Mouse (Mus musculus) B cell, adult 2 months (primary cell): ENCODE results near the gene Lmbr1l.
A peak's percentile ranks its signal among the peaks of the same experiment; 100 is the strongest.
"Not testable (repeated sequence)": the region's sequence is repeated elsewhere in the genome, so short reads cannot be mapped to it uniquely, and the experiment has no call there.

Source experiments
- DNase-seq, 2 experiments: peaks; one replicate each; pipeline ENCODE4 v3.0.0; 2022

Gene Lmbr1l

DNA sequence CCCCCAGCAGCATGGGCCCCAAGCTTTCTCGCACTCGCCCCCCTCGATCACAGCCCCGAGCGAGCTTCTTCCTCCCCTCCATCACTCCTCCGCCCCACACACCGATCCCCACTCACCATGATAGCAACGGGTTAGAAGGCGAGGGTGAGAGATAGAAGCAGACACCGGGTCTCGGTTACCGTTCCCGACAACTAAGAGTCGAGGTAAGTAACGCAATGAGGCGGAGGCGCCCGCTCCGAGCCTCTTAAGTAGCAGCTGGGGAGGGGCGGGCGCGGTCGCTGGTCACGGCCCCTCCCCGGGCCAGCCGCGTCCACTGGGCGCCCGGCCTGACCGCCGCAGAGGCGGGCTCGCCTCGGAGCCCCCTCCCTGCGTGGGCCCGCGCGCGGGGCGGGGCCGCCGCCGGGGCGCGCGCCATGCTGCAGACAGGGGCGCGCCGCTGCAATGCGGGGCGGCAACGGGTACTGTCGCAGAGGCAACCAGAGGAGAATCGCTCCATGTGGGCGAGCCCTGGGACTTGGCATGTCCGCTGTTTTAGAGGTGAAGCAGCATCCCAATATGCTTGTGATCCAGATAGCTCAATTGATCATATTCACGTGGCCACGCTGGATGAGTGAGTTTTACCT is 16.3 kb upstream of the Lmbr1l start, which contains the start of gene Tuba1b:
TSS of gene Tuba1b (minus strand) at position 349 of the 623 bp plus-strand sequence.
- peak; percentile 83 to 88 for DNase-seq

DNA sequence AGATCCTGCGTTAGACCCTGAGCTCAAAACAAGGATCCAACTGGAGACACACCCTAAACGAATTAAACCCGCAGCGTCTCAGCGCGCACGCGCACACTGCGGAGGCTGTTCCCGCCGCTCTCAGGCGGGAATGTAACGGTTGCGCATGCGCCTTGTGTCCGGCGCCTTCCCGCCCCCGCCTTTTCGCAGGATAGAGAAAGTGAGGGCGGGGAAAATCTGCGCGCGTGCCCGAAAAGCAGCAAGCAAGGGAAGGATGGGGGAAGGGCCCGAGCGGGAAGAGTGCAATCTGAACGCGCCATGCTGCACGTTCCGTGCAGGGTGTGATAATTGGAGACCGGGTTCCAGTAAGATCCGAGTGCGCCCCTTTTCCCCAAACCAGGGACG is 15.8 kb upstream of the Lmbr1l start:
- DNase-seq = peak; percentile 86 to 87

DNA sequence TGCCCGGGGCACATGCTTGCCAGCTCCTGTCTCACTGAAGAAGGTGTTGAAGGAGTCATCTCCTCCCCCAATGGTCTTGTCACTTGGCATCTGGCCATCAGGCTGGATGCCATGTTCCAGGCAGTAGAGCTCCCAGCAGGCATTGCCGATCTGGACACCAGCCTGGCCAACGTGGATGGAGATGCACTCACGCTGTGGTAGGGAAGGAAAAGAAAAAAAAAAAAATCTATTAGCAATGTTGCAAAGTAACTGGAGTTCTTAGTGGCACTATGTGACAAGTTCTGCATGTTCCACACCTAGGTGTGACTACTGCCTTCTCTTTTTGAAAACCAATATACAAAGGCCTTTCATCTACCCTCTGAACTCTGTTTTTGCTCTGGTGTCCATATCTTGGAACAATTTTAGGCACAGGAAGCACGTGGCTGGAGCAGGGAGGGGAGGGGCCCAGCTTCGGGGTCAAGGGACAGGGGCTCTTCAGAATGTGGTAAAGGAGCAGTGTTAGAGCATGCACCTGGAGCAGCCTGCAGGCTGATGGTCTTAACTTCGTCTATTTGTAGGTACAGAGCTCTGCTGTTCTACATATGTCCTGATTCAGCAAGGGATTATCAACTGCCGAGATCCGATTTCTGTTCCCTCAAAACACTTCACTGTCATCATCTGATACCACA is 15.1 kb upstream of the Lmbr1l start:
- DNase-seq = not testable (repeated sequence)

DNA sequence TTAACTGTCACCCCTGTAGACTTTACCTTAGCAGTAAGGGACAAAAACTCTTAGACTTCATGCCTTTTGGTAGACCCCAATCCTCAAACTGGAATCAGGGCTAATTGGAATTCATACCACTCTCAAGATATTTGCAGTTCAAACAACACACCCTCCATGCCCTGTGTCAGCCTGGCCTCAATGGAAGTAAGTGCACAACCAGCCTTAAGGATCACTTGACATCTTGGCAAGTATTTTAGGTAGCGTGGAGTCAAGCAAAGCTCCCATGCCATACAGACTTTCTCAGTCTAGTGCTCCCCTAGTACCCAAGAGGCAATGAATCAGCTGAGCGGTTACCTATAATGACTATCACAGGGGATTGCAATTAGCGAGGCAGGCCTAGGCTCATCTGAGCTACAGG is 13.0 kb upstream of the Lmbr1l start:
- no peak for DNase-seq

DNA sequence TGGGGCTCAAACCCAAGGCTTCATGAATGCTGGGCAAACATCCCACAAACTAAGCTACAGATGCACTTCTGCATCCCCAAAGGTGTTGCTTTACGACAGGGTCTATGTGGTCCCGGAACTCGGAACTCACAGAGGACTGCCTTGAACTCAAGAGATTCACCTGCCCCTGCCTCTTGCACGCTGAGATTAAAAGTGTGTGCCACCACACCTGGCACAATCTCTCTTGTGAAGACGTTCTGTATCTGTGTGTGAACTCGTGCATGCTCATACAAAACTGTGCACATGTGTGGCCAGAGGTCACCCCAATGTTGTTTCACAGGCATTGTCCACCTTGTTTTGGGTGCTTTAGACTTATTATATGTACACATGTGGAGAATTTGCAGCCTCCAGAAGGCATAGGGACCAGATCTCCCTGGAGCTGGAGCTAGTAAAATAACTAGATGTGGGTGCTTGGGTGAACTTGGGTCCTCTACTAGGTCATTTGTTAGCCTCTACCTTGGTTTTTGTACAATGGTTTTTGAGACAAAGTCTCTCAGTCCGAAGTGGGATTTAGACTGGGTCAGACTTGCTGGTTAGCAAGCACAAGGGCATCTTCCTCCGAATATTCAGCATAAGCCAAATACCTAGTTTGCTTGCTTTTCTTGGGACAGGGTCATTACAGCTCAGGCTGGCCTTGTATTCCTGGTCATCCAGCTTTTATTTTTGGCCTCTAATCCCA is 12.1 kb upstream of the Lmbr1l start:
- DNase-seq = no peak

DNA sequence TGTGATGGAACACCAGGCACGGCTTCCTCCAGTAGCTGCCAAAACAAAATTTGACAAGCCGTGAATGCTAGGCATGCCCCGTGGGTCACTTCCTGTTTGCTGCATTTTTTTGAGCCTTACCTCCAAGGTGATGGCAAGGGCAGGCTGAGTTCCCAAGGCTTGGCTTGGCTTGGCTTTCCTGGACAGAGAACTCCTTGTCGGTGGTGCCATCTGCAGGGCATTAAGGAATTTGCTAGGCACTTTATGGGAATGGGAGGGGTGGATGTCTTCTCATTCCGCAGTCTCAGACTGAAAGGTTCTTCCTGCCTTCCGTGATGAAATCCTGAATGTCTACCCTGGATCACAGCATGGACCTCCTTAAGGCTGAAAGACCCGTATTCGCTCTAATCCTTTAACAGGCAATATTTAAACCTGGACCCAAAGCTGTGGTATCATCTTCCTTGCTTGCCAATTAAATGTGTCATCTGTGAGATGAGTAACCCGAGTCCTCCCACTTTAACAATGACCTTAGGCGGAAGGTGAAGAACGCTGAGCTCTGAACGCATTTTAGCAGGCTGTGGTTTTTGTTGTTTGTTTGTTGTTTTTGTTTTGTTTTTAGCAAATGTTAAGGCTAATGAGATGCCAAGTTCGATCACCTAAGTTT is 10.7 kb upstream of the Lmbr1l start:
- DNase-seq = peak; percentile 42 to 50

DNA sequence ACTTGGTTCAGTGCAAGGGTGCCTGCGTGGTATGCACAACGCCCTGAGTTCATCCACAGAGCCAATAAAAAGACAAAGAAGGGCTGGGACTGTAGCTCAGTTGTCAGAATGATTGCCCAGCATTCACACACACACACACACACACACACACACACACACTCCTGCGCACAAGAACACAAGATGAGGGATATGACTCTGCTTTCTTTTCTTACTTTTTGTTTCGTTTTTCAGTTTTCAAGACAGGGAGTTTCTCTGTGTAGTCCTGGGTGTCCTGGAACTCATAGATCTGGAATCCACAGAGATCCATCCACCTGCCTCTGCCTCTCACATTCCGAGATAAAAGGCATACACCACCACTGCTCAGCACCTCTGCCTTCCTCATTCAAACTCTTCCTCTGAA is 9.5 kb upstream of the Lmbr1l start:
- no peak for DNase-seq

DNA sequence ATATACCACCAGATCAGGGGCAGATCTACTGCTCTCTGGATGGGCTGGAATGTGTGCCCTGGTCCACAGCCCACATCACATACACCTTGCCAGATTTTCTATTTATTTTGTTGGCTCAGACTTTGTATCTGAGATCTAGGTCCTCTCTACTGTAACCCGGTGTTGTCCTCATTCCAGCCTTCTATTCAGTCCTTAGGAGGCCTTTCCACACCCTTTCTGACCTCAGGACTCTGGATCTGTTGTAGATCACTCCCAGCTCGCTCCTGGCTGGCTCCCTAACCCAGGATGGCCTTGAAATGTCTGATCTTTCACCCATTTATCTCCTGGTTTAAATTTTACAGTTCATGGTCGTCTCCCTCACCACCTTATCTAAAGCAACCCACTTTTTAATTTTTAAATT is 6.7 kb upstream of the Lmbr1l start:
- DNase-seq = no peak

DNA sequence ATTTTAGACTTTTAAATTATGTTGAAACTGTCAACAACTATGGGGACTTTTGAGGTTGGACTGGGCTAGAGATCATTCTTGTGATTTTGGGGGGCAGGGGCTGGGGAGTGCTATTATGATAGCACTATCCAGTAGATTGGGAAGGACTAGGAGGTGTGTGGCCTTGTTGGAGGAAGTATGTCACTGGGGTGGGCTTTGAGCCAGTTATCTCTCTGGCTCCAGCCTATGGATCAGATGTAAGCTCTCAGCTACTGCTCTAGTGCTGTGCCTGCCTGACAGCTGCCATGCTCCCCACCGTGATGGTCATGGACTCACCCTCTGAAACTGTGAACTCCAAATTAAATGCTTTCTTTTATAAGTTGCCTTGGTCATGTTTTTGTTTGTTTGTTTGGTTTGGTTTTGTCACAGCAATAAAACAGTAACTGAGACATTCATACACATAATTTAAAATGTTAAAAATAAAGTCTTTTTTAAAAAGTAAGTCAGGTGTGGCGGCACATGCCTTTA is 5.1 kb upstream of the Lmbr1l start:
- DNase-seq = no peak

DNA sequence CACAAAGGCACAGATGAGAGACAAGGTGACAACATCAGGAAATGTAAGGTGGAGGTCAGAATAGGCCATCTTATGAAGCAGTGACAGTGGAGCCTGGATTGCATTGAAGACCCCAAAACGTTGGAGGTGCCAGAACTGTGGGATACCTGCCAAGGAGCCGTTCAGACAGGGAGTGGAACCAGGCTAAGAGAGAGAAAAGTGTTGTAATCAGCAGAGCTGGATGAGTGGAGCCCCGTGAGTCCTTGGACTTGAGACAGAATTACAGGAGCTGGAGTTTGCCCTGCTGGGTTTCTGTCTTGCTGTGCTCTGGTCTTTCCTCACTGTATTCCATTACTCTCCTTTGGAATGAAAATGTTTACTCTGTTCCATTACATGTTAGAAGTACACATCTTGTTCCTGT is 4.5 kb upstream of the Lmbr1l start:
- no peak for DNase-seq

DNA sequence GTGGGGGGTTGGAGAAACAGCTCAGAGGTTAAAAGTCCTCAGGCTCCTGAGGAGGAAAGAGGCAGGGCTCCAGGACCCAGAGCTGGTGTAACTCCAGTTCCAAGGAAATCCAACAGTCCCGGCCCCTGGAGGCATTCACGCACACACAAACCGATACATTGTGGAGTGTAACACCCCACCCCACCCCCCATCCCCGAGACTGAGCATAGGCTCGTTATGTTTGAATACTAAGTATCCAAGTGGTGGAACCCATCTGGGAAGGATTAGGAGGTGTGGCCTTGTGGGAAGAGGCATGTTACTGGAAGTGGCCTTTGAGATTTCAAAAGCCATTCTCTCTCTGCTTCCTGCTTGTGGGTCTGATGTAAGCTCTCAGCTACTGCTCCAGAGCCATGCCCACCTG is 3.5 kb upstream of the Lmbr1l start:
- no peak for DNase-seq

DNA sequence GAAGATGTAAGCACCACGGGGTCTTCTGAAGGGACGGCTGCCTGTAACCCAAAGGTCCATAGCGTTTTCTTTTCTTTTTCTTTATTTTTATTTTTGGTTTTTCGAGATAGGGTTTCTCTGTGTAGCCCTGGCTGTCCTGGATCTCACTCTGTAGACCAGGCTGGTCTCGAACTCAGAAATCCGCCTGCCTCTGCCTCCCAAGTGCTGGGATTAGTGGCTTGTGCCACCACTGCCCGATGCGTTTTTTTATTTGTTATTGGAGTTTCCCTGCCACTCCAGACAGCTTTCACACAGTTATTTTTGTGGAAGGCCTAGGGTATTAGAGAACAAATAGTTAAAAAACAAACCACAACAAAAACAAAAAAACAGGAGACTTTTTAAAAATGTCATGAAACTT is 466 bp upstream of the Lmbr1l start:
- DNase-seq = not testable (repeated sequence)

DNA sequence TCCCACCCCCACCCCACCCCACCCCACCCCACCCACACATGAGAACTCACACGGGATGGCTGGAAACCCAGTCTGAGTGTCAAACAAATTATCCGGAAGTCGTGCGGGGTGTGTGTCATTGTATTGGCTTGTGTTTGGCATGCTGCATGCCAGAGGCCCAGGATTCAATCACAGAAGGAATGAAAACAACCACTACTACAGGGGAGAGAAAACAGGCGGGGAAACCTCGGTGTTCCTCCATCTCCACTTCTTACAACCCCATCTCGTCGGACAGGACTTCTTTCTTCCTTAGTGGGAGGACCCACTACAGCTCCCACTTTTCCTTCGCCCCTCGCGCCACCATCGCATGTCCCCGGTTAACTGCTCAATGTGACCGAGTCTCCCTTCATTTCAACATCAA is 940 bp downstream of the Lmbr1l start:
- no peak for DNase-seq

DNA sequence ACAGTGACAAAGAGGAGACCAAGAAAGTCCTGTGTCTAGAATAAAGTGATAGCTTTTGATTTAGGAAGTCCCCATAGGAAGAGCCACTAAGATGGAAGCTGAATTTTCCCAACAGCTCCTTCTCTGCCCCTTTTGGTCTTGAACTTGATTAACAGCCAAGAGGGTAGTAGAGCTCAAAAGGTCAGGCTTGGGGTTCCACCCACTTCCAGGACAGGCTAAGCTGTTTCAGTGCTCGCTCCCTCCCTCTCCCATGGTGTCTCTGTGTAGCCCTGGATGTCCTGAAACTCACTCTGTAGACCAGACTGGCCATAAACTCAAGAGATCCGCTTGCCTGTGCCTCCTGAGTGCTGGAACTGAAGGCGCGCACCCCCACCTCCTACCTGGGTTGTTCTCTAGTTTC is 2.0 kb downstream of the Lmbr1l start:
- no peak for DNase-seq

DNA sequence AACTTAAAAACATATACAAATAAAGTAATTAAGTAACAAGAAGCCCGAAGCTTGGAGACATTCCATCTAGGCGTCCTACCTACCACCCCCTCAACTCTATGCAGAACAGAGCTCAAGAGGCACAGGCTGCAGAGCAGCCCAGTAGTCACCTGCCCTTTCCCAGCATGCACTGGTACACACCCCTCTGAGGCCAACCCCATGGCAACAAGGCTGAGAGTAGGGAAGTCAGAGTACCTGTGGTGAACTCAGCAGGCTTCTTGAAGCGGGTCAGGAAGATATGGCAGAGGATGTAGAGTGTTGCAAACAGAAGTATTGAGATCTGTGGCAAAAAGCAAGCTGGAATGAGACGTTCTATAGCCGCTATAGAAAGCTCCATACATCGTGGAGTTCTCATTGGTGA is 3.1 kb downstream of the Lmbr1l start:
- DNase-seq = no peak

DNA sequence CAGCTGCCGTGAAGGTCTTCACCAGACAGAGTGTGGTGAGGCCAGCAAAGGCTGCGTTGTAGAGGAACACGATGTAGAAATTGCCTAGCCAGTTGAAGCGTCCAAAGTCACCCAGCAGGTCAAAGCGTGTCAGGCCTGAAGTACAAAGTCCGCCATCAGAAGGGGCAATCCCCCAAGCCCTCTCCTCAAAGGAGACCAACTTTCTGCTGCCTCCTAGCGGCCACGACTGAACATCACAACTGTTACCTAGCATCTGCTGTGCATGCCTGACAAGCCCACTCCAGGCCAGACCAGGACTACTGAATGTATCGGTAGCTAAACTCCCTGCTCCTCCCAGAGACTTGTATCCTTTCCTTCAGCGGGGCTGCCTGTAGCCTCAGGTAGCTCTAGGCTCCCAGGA is 13.3 kb downstream of the Lmbr1l start:
- peak; percentile 56 to 59 for DNase-seq

DNA sequence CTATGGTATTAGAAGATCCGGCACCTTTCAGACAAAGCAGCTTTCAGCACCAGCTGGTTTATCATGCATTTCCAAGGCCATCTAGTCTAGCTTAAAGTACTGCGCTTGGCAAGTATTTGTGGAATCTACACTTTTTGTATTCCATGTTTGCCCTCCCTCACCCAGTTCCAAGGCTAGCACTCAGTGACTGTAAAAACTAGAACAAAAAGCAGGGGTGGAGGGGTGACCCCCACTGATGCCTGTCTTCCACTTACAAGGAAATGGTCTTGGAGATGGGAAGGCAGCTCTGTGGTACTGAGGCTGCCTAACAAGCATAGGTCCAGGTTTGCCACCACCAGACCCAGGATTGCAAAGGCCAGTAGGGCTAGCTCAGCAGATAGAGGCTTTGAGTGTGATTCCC is 15.4 kb downstream of the Lmbr1l start:
- no peak for DNase-seq

DNA sequence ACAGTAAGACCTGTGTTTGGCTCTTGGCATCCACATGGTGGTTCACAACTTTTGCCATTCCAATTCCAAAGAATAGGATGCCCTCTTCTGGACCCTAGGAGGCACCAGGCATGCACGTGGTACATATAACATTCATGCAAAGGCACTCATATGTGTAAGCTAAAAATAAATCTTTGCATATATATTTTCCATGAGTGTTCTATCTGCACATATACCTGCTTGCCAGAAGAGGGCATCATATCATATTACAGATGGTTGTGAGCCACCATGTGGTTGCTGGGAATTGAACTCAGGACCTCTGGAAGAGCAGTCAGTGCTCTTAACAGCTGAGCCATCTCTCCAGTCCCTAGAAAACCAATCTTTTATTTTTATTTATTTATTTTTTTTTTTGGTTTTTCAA is 16.5 kb downstream of the Lmbr1l start:
- DNase-seq = no peak

DNA sequence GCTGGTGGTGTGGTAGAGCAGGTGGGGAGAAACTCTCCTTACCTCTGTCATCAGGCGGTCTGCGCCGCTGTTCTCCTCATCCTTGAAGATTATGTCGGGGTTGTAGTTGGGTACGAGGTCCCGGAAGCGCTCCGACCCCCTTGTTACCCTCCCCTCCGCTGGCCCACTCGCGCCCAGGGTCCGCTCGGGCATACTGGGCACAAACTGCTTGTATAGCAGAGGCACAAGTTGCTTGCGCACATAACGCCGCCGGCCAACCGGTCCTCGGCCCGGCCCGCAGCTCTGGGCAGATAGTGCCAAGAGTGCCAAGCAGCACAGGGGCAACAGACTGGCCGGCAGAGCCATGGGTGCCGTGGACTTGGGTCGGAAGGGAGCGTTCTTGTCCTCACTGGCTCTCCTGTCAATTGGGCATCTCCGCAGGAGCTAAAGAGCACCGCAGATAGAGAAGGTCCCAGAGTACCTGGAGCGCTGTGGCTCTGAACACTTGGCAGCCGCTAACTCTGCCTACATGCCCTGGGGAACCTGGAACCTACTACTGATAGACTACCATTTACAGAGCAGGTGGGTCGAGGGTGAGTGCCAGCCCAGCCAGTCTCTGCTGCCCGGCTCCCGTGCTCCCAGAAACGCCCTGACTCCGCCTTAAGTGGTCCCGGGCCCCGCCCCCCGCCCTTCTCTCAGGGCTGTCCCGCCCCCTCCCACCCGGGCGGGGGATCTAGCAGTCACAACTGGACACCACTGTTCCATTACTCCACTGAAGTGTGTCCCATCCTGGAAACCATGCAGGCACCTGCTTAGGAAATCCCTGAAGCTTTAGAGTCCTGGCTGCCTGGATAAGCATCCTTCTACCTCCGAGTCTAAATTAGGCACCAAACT is 19.9 kb downstream of the Lmbr1l start, which contains the start of gene Dhh:
TSS of gene Dhh (minus strand) at position 613 of the 873 bp plus-strand sequence.
- DNase-seq = peak; percentile 9 to 29

DNA sequence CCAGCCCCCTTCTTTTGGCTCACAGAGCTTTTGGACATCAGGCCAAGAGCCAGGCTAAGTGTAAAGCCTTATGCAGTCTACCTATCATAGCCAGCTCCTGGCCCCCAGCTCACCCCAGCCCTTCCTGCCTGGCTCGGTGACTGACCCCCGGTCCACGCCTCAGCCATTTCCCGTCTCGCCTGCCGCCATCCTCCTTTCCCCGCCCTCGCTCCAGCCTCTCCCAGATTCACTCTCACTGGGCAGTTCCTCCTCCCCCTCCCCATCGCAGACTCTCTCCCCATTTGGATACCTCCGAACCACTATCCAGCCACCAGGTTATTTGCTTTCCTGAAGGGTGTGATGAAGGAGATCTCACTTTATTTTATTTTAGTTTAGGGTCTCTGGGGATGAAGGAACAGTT is 20.5 kb downstream of the Lmbr1l start:
- DNase-seq = no peak

DNA sequence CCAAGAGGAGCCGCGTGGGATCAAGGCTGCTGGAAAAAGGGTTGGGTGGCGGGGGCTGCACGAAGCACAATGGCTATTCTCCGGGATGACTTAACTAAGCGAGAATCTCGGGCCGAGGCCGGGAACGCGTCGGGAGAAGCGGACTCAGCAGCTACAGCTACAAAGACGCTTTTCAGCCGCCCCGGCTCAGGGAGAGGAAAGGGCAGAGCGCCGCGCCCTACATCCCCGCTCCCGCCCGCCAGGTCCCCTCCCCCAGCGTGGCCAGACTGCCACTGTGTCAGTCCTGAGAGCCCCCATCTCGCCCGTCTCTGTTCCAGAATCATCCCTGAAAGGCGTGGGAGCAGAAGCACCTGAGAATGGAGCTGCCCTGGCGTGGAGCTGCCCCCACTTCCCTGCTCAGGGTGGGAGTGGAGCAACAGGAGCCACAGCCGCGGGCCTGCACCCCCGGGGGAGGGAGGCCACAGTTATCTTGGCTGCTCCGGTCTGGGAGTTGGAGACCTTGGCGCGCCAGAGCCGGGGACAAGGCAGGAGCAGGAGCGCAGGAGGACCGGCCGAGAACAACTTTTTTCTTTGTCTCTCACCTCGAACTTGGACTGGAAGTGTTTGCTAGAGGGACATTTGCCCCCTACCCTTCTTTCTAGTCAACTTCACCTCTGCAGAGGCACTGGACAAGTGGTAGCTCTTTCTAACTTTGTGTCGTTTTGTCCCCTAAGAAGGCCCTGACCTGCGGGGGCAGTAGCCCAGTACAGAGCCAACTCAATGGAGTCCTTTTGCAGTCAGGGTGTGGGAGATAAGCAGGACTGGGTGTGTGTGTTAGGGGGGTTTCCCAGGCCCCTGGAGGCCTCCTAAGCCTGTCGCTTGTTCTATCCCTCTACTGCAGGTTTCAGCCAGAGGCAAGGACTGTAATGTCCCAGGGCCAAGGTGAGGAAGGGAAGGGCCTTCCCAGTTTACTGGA is 22.1 kb downstream of the Lmbr1l start:
- DNase-seq = peak; percentile 10 to 20
